Mouse (Mus musculus) brain, embryonic 14.5 days (tissue): ENCODE measurements around the gene Yjefn3.

ENCODE experiments used
- CTCF ChIP-seq: fragments of 200-500 bp; IDR thresholded peaks from 2 replicates; pipeline ENCODE4 v1.5.1; 2012; ENCODE audit warnings: inconsistent platforms, mild to moderate bottlenecking, moderate library complexity, borderline replicate concordance; ENCODE audit not compliant: insufficient read depth, insufficient read length; ENCODE audit errors: extremely low read depth
- POLR2A ChIP-seq: fragments of 200-500 bp; IDR thresholded peaks from 2 replicates; pipeline ENCODE4 v1.6.1; 2012; ENCODE audit warnings: mild to moderate bottlenecking, inconsistent platforms, borderline replicate concordance; ENCODE audit not compliant: poor library complexity, insufficient read depth, insufficient read length, severe bottlenecking; ENCODE audit errors: extremely low read depth

DNA sequence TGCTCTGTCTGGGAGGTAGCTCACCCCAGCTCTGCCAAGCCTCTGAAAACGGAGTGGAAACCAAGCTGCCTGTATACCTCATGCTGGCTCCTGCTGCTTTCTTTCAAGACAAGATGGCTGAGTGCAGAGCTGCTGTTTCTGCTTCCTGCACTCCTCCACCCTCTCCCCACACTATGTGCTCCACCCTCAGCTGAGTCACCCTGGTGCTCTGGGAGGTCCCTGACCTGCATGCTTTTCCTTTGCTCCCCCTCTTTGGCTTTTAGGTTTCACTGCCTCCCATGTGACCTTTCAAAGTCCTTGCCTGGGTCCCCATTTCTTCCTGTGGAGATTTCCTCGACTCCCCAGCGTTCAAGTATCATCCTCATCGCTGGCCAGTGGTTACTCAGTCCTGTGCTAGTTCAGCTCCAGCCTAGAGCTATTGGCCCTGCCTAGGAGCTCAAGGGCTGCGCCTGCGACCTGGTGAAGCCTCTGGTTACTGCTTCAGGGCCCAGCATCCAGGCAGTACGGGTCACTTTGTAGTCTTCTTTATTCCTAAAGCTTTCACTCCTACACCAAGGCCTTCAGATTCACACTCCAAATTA, 51.5 kb downstream of the Yjefn3 start:
- TF ChIP-seq CTCF (no peak), POLR2A (no peak)
